Mouse (Mus musculus): Measurements from ENCODE around the gene Zfand4.

DNA sequence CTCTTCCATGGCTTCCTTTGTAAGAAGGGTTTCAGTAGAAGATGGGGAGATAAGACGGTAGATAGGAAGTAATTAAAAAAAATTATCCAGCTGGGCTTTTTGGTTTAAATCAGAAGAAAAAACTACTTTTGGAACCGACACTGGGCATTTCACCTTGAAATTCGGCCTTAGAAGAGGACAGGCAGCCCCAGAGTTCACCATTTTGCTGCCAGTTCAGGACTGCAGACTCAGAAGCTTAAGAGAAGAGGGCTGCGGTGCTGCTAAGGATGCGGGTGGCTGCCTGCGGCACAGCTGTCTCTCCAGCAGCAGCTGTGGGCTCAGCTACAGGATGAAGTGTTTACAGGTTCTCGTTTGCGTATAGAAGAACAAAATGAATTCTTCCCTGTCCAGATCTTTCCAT is 94.0 kb downstream of the Zfand4 start:
- TF ChIP-seq CTCF (IDR thresholded peaks at IDR 0.05; ENCODE audit: borderline replicate concordance, insufficient read depth, low read depth, low read length), result no peak
- TF ChIP-seq POLR2A (IDR thresholded peaks at IDR 0.05; ENCODE audit: borderline replicate concordance, insufficient read depth, low read length), result no peak

All from cerebellum, adult 2 months (tissue).